7 mouse cellular contexts compared by ENCODE assay signal in the genomic region with DNA sequence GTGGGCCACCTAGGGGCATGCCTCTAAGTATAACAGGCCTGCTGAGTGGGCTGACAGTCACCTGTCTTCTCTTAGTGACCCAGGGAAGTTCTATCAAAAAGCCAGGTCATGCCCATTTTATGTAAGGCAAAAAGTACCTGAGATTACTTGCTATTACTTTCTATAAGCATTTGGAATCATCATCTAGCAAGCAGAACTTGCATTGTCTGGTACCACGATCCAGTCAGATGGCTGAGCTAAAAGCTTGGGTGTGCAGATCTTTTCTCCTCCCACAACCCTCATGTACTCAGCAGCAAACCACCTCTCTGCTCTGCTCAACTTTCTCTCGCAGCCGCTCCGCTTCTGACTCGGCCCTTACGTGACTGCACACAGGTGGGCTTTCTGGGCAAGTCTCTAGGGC. TPM values are rescaled to one million over a fixed set of nuclear protein-coding genes. Genes with fewer than 3 reads are reported as not detected.
DNase-seq lines count a peak whose midpoint lies in the region.
"Not testable (repeated sequence)": the region's sequence is repeated elsewhere in the genome, so short reads cannot be mapped to it uniquely, and the experiment has no call there.

No protein-coding gene starts in this region.

- not testable (repeated sequence) for H3K36me3 ChIP-seq in splenic B cell, adult 2 months (ENCODE audit: control insufficient read depth, insufficient read depth, low read length, poor library complexity, severe bottlenecking)

- not testable (repeated sequence) for H3K27me3 ChIP-seq in splenic B cell, adult 2 months (ENCODE audit: control insufficient read depth, insufficient read depth, low read length, poor library complexity, severe bottlenecking)

- peak; percentile 41 for DNase-seq in CD4-positive helper T cell, adult 2 months (ENCODE audit: low read depth, low spot score)
- DNase-seq in R1 (ENCODE audit: low read depth, low spot score), result peak; percentile 44
- peak; percentile 20 for DNase-seq in gastrocnemius, postnatal 10 days
- peak; percentile 64 for DNase-seq in layer of hippocampus, adult 11-12 months (ENCODE audit: low spot score)
- DNase-seq in lung, postnatal 10 days, result peak; percentile 22
- peak; percentile 45 for DNase-seq in splenic B cell, adult 2 months (ENCODE audit: low read depth, low spot score)
- DNase-seq in urinary bladder, postnatal 10 days (ENCODE audit: low spot score), result peak; percentile 26

RNA-seq across cellular contexts. Expression of a gene that starts 35.3 kb away (rescaled TPM):
- total RNA-seq in gastrocnemius, postnatal 10 days (2021), result 10 to 100 TPM; 14.9 to 33.4 TPM

RNA-seq across cellular contexts. Expression of a gene that starts 44.2 kb away (rescaled TPM):
- total RNA-seq in gastrocnemius, postnatal 10 days (2021), result 10 to 100 TPM; 32.9 to 38.2 TPM

Comparison
In these comparisons a context has a peak if more than half of its experiments do, and no peak if none do; other contexts are left out.
1. Peak in every context shown above with its lines: DNase-seq.